Mouse (Mus musculus) ovary, postnatal 14 days (tissue): ENCODE data around the gene Rap1b.

Experiments
- DNase-seq: peaks from one replicate; pipeline ENCODE4 v3.0.0; 2022; ENCODE audit warnings: low spot score

Gene Rap1b

GRCm38 (mm10) chr10:117858241-117858640, 12.4 kb upstream of the Rap1b start:
- no peak for DNase-seq

- no peak for DNase-seq
These were observed 10.3 kb upstream of the Rap1b start for GRCm38 (mm10) chr10:117856001-117856720.

GRCm38 (mm10) chr10:117852648-117853192, 6.9 kb upstream of the Rap1b start:
- no peak for DNase-seq

DNA sequence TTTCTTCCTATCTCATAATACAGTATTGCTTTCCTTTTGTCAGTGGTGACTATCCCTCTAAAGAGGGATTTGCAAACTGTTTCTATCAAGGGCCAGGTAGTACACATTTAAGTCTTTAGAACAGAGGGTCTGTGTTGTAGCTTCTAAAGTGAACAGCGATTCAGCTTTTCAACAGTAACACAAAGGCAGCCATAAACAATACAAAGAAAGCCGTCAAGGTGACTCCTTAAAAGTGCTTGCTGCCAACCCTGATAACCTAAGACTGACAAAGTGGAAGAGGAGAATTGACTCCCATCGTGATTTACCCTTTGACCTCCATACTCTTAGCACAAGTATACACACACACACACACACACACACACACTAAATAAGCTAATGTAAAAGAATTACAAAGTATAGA, 3.1 kb upstream of the Rap1b start:
- DNase-seq: no peak

DNA sequence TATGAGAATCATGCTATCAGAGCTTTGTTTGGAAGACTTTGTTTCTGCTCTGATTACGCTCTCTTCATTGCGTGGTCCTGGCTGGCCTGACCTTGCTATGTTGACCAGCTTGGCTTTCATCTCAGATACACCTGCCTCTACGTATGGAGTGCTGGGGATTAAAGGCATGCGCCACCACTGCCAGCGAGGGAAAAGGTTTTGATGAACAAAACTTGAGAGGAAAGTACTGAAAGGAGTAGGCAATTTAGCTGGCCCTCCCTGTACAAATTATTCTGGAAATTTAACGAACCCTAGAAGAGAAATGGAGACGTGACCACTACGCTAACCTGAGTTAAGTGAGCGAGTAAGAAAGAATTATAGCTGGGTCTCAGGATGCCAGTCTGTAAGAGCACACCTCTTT, 961 bp upstream of the Rap1b start:
- DNase-seq: no peak

DNA sequence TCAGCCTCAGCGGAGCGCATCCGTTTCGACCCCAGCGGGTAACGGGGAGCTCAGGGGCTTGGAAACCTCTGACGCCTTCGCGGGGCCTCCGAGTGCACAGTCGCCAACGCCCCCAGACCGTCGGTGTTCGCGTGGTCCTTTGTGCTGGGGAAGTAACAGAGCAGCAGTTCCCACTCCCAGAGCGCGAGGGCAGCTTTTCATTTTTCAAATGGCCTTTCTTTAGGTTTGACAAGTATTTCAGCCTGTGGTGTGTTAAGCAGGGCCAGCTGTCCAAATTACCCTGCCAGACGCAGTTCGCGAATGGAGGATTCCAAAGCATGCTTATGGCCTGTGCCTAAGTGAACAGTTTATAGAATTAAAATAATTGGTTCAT, 411 bp upstream of the Rap1b start:
- no peak for DNase-seq

GRCm38 (mm10) chr10:117844782-117845596, 846 bp downstream of the Rap1b start:
- peak; percentile 53 for DNase-seq

DNA sequence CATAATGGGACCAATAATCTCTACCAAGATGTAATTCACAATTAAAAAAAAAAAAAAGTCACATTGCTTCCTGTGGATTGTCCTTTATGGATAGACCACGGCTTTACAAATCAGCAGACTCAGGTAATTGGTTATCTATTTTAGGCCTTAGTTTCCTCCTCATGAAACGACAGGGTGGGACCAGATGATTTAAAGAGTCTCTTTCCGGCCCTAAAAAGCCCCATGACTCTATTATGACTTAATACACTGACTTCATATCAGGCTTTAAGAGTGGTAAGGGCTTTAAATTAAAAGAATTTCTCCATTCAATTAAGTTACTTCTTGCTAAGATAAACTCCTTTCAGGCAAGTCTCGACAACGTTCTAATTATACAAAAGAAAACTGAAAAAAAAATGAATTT, 1.6 kb downstream of the Rap1b start:
- no peak for DNase-seq

- no peak for DNase-seq
These were observed 2.1 kb downstream of the Rap1b start for GRCm38 (mm10) chr10:117843690-117844089.

DNA sequence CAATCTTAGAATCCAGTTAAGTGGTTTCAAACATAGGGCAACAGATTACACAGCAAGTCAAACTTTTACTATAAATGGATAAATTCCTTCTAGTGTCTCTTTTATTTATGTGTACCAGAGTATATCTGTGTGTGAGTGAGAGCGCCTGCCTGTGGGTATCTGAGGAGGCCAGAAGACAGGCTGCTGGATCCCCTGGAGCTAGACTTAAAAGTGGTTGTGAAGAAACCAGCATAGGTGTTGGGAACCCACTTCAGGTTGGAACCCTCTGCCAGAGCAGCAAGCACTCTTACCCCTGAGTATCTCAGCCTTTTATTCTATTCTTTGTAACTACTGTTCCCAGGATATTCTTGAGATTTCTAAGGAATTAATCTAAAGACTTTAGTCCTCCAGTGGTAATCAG, 4.1 kb downstream of the Rap1b start:
- no peak for DNase-seq

GRCm38 (mm10) chr10:117840431-117840995, 5.3 kb downstream of the Rap1b start:
- DNase-seq: no peak

GRCm38 (mm10) chr10:117839737-117840136, 6.1 kb downstream of the Rap1b start:
- no peak for DNase-seq

- no peak for DNase-seq
These were observed 6.9 kb downstream of the Rap1b start for GRCm38 (mm10) chr10:117838924-117839323.

- DNase-seq: no peak
These were observed 9.5 kb downstream of the Rap1b start for GRCm38 (mm10) chr10:117836354-117836753.

DNA sequence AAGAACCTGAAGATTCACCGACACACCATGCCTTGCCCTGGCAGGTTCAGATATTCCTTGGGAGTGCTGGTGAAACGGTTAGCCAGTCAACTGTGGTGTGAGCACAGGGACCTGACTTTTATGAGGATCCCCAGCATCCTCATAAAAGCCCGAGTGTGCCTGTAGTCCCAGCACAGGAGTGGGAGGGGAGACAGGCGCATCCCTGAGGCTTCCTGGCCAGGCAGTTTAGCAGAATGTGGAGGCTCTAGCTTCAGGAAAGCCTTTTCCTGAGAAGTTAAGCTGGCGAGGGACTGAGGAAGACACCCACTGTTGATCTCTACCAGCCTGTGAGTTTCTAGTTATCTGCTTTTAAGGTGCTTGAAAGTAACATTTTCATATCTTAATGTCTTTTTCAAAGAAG, 10.4 kb downstream of the Rap1b start:
- no peak for DNase-seq

DNA sequence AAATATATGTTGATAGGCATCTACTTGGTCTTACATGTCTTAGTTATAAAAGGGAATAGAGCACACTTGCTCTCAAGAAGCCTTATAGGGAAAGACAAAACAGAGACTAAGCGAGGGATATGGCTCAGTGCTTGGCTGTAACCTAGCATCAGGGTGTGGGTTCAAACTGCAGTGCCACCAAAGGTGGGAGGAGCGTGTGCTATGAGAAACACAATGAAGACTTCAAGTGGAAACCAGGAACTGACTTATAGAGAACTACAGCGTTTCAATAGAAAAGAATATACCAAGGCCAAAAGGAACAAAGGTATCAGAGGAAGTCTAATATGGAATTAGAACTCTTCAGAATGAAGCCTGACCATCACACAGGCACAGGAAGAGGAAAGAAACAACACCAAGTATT, 15.0 kb downstream of the Rap1b start:
- no peak for DNase-seq

- no peak for DNase-seq
These were observed 16.2 kb downstream of the Rap1b start for GRCm38 (mm10) chr10:117829472-117830155.

DNA sequence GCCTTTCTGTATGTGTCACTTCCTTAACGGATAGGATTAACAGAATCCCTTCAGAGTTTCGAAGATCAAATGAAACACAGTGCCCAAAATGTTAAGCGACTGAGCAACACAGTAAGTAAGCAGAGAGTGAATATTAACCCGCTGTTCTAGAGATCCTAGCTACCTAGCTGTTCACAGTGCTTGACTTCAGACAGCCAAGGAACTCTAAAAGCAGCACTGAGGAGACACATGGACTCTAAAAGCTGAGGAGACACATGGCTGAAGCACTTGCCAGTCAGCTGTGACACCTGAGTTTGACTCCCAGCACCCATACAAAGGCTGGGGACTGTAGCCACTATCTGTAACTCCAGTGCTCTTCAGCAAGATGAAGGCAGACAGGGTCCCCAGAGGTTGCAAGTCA, 16.8 kb downstream of the Rap1b start:
- no peak for DNase-seq

DNA sequence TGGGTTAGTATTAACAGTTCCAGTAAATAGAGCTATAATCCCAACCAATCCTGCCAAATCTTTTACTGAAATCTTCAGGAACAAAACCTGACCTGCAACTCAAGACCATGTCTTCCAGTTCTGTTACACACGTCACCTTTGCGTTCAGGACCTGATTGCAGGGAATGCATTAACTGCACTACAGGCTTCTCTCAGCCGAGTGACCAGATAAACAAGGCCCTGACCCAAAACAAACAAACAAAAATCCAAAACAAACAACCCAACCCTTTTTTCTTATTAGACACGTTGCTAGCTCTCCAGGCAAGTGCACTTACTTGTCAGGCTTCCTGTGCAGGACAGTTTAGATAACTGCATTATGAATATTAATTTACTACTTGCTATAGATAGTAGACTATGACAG, 17.3 kb downstream of the Rap1b start:
- DNase-seq: no peak

DNA sequence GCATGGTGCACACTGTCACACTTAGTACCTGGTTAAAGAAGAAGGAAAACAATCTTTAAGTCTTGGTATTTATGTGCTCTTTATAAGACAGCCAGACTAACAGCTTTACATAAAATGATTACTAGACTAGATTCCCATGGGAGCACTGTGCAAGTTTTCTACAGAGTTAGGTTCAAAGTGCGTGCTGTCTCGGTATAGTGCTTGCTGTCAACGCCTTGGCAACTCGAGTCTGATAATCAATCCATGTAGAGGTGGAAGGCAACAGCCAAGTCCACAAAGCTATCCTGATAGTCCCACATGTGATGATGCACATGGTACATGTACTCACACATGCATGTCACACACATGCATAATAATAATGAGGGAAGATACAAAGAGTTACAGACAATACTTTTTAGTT, 21.2 kb downstream of the Rap1b start:
- DNase-seq: no peak

DNA sequence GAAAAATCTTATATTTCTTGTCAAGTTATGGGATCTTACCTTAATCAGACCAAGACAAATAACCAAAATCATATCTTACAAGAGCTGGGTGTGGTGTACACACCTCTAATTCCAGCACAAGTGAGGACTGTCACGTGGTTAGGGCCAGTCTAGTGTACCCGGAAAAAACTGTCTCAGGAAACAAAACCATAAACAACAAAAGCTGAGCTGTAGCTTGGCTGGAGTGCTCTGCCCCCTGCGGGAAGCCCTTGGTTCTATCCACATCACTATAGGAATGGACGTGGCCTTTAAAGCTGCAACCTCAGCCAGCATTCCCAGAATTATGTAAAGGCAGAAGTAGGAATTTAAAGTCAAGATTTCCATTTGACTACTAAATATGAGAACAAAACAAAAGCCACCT, 21.7 kb downstream of the Rap1b start:
- DNase-seq: no peak

DNA sequence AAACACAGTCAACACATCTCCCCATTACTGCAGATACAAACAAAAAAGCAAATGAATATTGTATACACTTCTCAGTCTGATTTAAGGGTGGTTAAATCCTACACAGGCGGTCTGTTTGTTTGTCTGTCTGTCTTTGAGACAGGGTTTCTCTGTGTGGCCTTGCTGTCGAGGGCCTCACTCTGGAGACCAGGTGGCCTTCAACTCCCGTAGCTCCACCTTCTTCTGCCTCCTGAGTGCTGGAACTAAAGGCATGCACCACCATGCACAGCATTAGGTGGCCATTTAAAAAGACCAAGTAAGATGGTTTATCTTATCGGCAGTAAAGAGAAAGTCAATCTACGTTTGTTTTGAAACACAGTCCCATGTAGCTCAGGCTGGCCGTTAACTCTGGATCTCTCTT, 22.5 kb downstream of the Rap1b start:
- DNase-seq: no peak
